27 mouse cellular contexts compared by ENCODE assay signal in the genomic region with DNA sequence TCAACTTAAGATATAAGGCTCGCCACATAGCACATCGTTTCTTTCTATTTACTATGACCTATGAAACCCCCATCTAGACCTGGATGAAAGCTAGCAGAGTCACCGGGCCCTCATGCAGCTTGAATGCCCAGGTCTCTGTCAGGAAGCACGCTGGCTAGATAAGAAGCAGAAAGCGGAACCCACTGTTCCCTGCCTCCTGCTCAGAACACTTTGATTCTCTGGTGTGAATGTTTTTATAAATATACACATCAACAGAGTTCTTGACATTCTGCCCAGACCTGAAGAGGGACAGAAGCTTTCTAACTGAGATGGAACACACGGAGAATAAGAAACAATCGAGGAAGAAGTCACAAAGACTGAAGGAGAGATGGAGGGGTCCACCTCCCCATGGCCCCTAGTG.
DNase-seq lines count a peak whose midpoint lies in the region; ATAC-seq and TF ChIP-seq lines count a peak whose summit lies in the region.
"Had no signal": no experiment of that assay in that cellular context is flagged by ENCODE, and none has a peak within 500 bp of the region (broad histone marks: within the 10 kb centered on the region; RNA-seq: fewer than 3 reads in every experiment).

No protein-coding gene starts in this region.

- no peak overlapping the region for H3K27ac ChIP-seq in lung, embryonic 14.5 days (ENCODE audit: low read depth)
- peak overlapping the region; percentile 63 for H3K27ac ChIP-seq in heart, embryonic 16.5 days (ENCODE audit: low read length)
- no peak overlapping the region for H3K27ac ChIP-seq in midbrain, embryonic 16.5 days (ENCODE audit: low read length)
- H3K27ac ChIP-seq: embryonic facial prominence, embryonic 13.5 days; forebrain, embryonic 13.5 days; gastrocnemius, adult 2 months; hindbrain, postnatal 0 days; kidney, embryonic 15.5 days; left cerebral cortex, adult 2 months; liver, embryonic 13.5 days; lung, embryonic 15.5 days; midbrain, embryonic 10.5 days; neural tube, embryonic 15.5 days; stomach, postnatal 0 days had no signal

- DNase-seq in lung, embryonic 14.5 days = peak; percentile 23
- no peak for DNase-seq in lung, adult 2 months
- DNase-seq in lung, postnatal 36 days = peak; percentile 39
- DNase-seq in kidney, postnatal 4 days = no peak
- no peak for DNase-seq in thymus, postnatal 0 days (ENCODE audit: low spot score)
- DNase-seq: adrenal gland, postnatal 10 days; B cell, adult 2 months; cerebellum, adult 2 months; cerebellum, postnatal 25 days; embryo, embryonic 11 days; gastrocnemius, adult 2 months; kidney, postnatal 36 days; liver, embryonic 13.5 days; thymus, adult 2 months had no signal

- WGBS in lung, embryonic 14.5 days = 59% methylated on average over 7 of the region's 7 CpGs
- WGBS in lung, adult 2 months = 40% methylated on average over 7 of the region's 7 CpGs
- 32% methylated on average over 7 of the region's 7 CpGs for WGBS in heart, embryonic 16.5 days
- whole genome bisulfite sequencing in midbrain, embryonic 16.5 days = 82% methylated on average over 7 of the region's 7 CpGs

- H3K4me1 ChIP-seq in lung, embryonic 14.5 days (ENCODE audit: insufficient read depth) = no peaks in the 10 kb centered on the region
- no peaks in the 10 kb centered on the region; the same call in 1 of the 2 replicates for H3K4me1 ChIP-seq in lung, adult 2 months (ENCODE audit: control insufficient read depth, insufficient read depth, low read length)
- peaks cover 24% of the 10 kb centered on the region for H3K4me1 ChIP-seq in heart, embryonic 16.5 days (ENCODE audit: control insufficient read depth, insufficient read depth, low read length)
- no peaks in the 10 kb centered on the region for H3K4me1 ChIP-seq in midbrain, embryonic 16.5 days (ENCODE audit: control insufficient read depth, insufficient read depth, low read length)
- H3K4me1 ChIP-seq: liver, embryonic 13.5 days; lung, embryonic 15.5 days had no signal

- ATAC-seq in lung, embryonic 14.5 days (ENCODE audit: insufficient read depth) = no peak
- ATAC-seq in common myeloid progenitor, adult 5-6 weeks (replicated peaks; ENCODE audit: low read depth, poor library complexity, severe bottlenecking) = peak; percentile 84
- ATAC-seq in heart, embryonic 16.5 days (replicated peaks; ENCODE audit: extremely low read depth, insufficient read depth, low FRiP score) = peak; percentile 46; the same call in 1 of the 2 replicates
- no peak for ATAC-seq in midbrain, embryonic 16.5 days
- ATAC-seq: forebrain, embryonic 13.5 days; hindbrain, postnatal 0 days; intestine, postnatal 0 days had no signal

- no peak overlapping the region for H3K4me3 ChIP-seq in lung, embryonic 14.5 days (ENCODE audit: low read depth, low read length)
- no peak overlapping the region for H3K4me3 ChIP-seq in lung, adult 2 months (replicated peaks; ENCODE audit: extremely low read depth, low read depth, low read length)
- no peak overlapping the region for H3K4me3 ChIP-seq in heart, embryonic 16.5 days (ENCODE audit: low read length)
- no peak overlapping the region for H3K4me3 ChIP-seq in midbrain, embryonic 16.5 days (ENCODE audit: low read depth, low read length)
- H3K4me3 ChIP-seq: embryonic facial prominence, embryonic 13.5 days; forebrain, embryonic 13.5 days; gastrocnemius, adult 2 months; kidney, embryonic 15.5 days; left cerebral cortex, adult 2 months; liver, embryonic 13.5 days; lung, embryonic 15.5 days; midbrain, embryonic 10.5 days; neural tube, embryonic 15.5 days had no signal

- no peak overlapping the region for H3K4me2 ChIP-seq in lung, embryonic 14.5 days
- H3K4me2 ChIP-seq in heart, embryonic 16.5 days (ENCODE audit: low read depth, low read length) = peak overlapping the region; percentile 23; the same call in 1 of the 2 replicates
- H3K4me2 ChIP-seq in midbrain, embryonic 16.5 days (ENCODE audit: low read length) = no peak overlapping the region
- H3K4me2 ChIP-seq: embryonic facial prominence, embryonic 13.5 days; forebrain, embryonic 13.5 days; kidney, embryonic 15.5 days; liver, embryonic 13.5 days; lung, embryonic 15.5 days; neural tube, embryonic 15.5 days had no signal

- H3K9me3 ChIP-seq in lung, embryonic 14.5 days (ENCODE audit: low read depth, low read length) = no peaks in the 10 kb centered on the region
- H3K9me3 ChIP-seq in heart, embryonic 16.5 days (replicated peaks; ENCODE audit: control insufficient read depth, low read length) = no peaks in the 10 kb centered on the region
- H3K9me3 ChIP-seq in midbrain, embryonic 16.5 days (replicated peaks; ENCODE audit: control insufficient read depth, low read length, poor library complexity, severe bottlenecking) = no peaks in the 10 kb centered on the region
- H3K9me3 ChIP-seq: embryonic facial prominence, embryonic 13.5 days; forebrain, embryonic 13.5 days; kidney, embryonic 15.5 days; liver, embryonic 13.5 days; lung, embryonic 15.5 days; midbrain, embryonic 10.5 days; neural tube, embryonic 15.5 days had no signal

- TF ChIP-seq POLR2A in lung, adult 2 months (IDR thresholded peaks at IDR 0.05; ENCODE audit: borderline replicate concordance, extremely low read depth, low read depth, low read length) = no peak

- H3K36me3 ChIP-seq in lung, embryonic 14.5 days (ENCODE audit: insufficient read depth) = no peaks in the 10 kb centered on the region
- no peaks in the 10 kb centered on the region for H3K36me3 ChIP-seq in heart, embryonic 16.5 days (ENCODE audit: control insufficient read depth, insufficient read depth)
- no peaks in the 10 kb centered on the region for H3K36me3 ChIP-seq in midbrain, embryonic 16.5 days (ENCODE audit: control insufficient read depth, insufficient read depth, low read length)
- H3K36me3 ChIP-seq: embryonic facial prominence, embryonic 13.5 days; kidney, embryonic 15.5 days; liver, embryonic 13.5 days; lung, embryonic 15.5 days; midbrain, embryonic 10.5 days; neural tube, embryonic 15.5 days had no signal

- no peaks in the 10 kb centered on the region for H3K27me3 ChIP-seq in lung, embryonic 14.5 days (ENCODE audit: insufficient read depth, low read length)
- H3K27me3 ChIP-seq in heart, embryonic 16.5 days (ENCODE audit: control insufficient read depth, insufficient read depth, low read length) = no peaks in the 10 kb centered on the region
- no peaks in the 10 kb centered on the region for H3K27me3 ChIP-seq in midbrain, embryonic 16.5 days (ENCODE audit: control insufficient read depth, insufficient read depth, low read depth, low read length)
- H3K27me3 ChIP-seq: embryonic facial prominence, embryonic 13.5 days; forebrain, embryonic 13.5 days; kidney, embryonic 15.5 days; liver, embryonic 13.5 days; lung, embryonic 15.5 days; neural tube, embryonic 15.5 days had no signal

- H3K9ac ChIP-seq in lung, embryonic 14.5 days = no peak overlapping the region
- no peak overlapping the region for H3K9ac ChIP-seq in heart, embryonic 16.5 days (ENCODE audit: low read length)
- no peak overlapping the region for H3K9ac ChIP-seq in midbrain, embryonic 16.5 days (ENCODE audit: low read depth, low read length)
- H3K9ac ChIP-seq: embryonic facial prominence, embryonic 13.5 days; forebrain, embryonic 13.5 days; kidney, embryonic 15.5 days; liver, embryonic 13.5 days; lung, embryonic 15.5 days; neural tube, embryonic 15.5 days had no signal

- no peak for TF ChIP-seq CTCF in lung, embryonic 14.5 days (IDR thresholded peaks at IDR 0.05; ENCODE audit: low read depth)
- TF ChIP-seq CTCF in lung, adult 2 months (IDR thresholded peaks at IDR 0.05; ENCODE audit: insufficient read depth, low read length) = no peak

Comparison
In these comparisons a context has a peak if more than half of its experiments do, and no peak if none do; other contexts are left out.
1. DNase-seq: peak in lung, embryonic 14.5 days (single experiment) and lung, postnatal 36 days (single experiment); none in lung, adult 2 months (single experiment), kidney, postnatal 4 days (0 of 2) and thymus, postnatal 0 days (single experiment).
2. ATAC-seq: peak in common myeloid progenitor, adult 5-6 weeks (single experiment) and heart, embryonic 16.5 days (single experiment); none in lung, embryonic 14.5 days (single experiment) and midbrain, embryonic 16.5 days (single experiment).